Mouse (Mus musculus) neural tube, embryonic 14.5 days (tissue): ENCODE results near the gene Fance. TPM values are rescaled to one million over a fixed set of nuclear protein-coding genes. Genes with fewer than 3 reads are reported as not detected.

Experiments used
- ATAC-seq: fragments of 200-750 bp; cut with Nextera tagmentation; 2 replicates; pipeline ENCODE4 v1.8.0; 2017; ENCODE audit warnings: low read depth, mild to moderate bottlenecking, moderate TSS enrichment, moderate library complexity
- H3K27ac ChIP-seq: fragments of 300-500 bp; sonication (generic); 2 replicates; pipeline ENCODE4 v1.5.1; 2014; ENCODE audit warnings: low read depth, mild to moderate bottlenecking, control low read depth, low read length, moderate library complexity, mixed read lengths
- H3K27me3 ChIP-seq: fragments of 300-500 bp; sonication (generic); 2 replicates; pipeline ENCODE4 v1.6.1; 2014; ENCODE audit warnings: low read length; ENCODE audit not compliant: control insufficient read depth, insufficient read depth
- H3K36me3 ChIP-seq: fragments of 300-500 bp; sonication (generic); 2 replicates; pipeline ENCODE4 v1.6.1; 2014; ENCODE audit warnings: low read length, mixed read lengths; ENCODE audit not compliant: control insufficient read depth, insufficient read depth
- H3K4me1 ChIP-seq: fragments of 300-500 bp; sonication (generic); 2 replicates; pipeline ENCODE4 v1.6.1; 2014; ENCODE audit warnings: low read length; ENCODE audit not compliant: control insufficient read depth, insufficient read depth
- H3K4me2 ChIP-seq: fragments of 300-500 bp; sonication (generic); 2 replicates; pipeline ENCODE4 v1.6.1; 2014; ENCODE audit warnings: mild to moderate bottlenecking, low read depth, low read length, control low read depth
- H3K4me3 ChIP-seq: fragments of 300-500 bp; sonication (generic); 2 replicates; pipeline ENCODE4 v1.5.1; 2014; ENCODE audit warnings: low read depth, low read length, control low read depth, mixed read lengths
- H3K9ac ChIP-seq: fragments of 300-500 bp; sonication (generic); replicated peaks from 2 replicates; pipeline ENCODE4 v1.6.1; 2014; ENCODE audit warnings: low read depth, mild to moderate bottlenecking, control low read depth, low read length, mixed read lengths
- H3K9me3 ChIP-seq: fragments of 300-500 bp; sonication (generic); 2 replicates; pipeline ENCODE4 v1.6.1; 2016; ENCODE audit warnings: low read length; ENCODE audit not compliant: control insufficient read depth
- WGBS: fragments of 180-500 bp; shearing (Covaris S2); extraction: QIAGEN DNeasy Blood & Tissue Kit; methylation state at CpG from one replicate; pipeline ENCODE4 v1.1.7; 2014; 5-methylcytosine and 5-hydroxymethylcytosine counted together
- polyA plus RNA-seq: library from polyadenylated mRNA; unstranded; fragments of >200 nt; fragmentation: Nextera tagmentation; extraction: Ambion mirVana; gene quantifications from 2 replicates; pipeline ENCODE4 v1.2.1, GENCODE M21; 2014

Gene Fance
- polyA plus RNA-seq, 1 experiment from 2014 or later = 23.5 TPM

- no peak for ATAC-seq
- Histone ChIP-seq H3K27ac (no peak overlapping the region), H3K4me1 (peaks cover 7% of the 10 kb centered on the region; the same call in 1 of the 2 replicates), H3K9ac (no peak overlapping the region), H3K36me3 (no peaks in the 10 kb centered on the region), H3K4me2 (no peak overlapping the region), H3K4me3 (no peak overlapping the region), H3K27me3 (no peaks in the 10 kb centered on the region), H3K9me3 (no peaks in the 10 kb centered on the region)
- 63% methylated on average over 8 of the region's 8 CpGs for WGBS
These were observed 25.7 kb upstream of the Fance start for GRCm38 (mm10) chr17:28287578-28287977.

GRCm38 (mm10) chr17:28287980-28288379 is 25.3 kb upstream of the Fance start:
- H3K36me3 ChIP-seq = no peaks in the 10 kb centered on the region
- H3K27ac ChIP-seq = no peak overlapping the region
- 71% methylated on average over 5 of the region's 5 CpGs for WGBS
- H3K4me3 ChIP-seq = no peak overlapping the region
- no peak overlapping the region for H3K4me2 ChIP-seq
- no peaks in the 10 kb centered on the region for H3K9me3 ChIP-seq
- no peaks in the 10 kb centered on the region for H3K27me3 ChIP-seq
- no peak overlapping the region for H3K9ac ChIP-seq
- peaks cover 7% of the 10 kb centered on the region; the same call in 1 of the 2 replicates for H3K4me1 ChIP-seq
- no peak for ATAC-seq

- Histone ChIP-seq H3K4me1 (peaks cover 13% of the 10 kb centered on the region; the same call in 1 of the 2 replicates), H3K4me3 (no peak overlapping the region), H3K4me2 (no peak overlapping the region), H3K9me3 (no peaks in the 10 kb centered on the region), H3K36me3 (no peaks in the 10 kb centered on the region), H3K27me3 (no peaks in the 10 kb centered on the region), H3K9ac (no peak overlapping the region), H3K27ac (no peak overlapping the region)
- WGBS = 82% methylated on average over 3 of the region's 3 CpGs
- ATAC-seq = no peak
These were observed 23.1 kb upstream of the Fance start for GRCm38 (mm10) chr17:28290262-28290661.

- Histone ChIP-seq H3K27me3 (no peaks in the 10 kb centered on the region), H3K9me3 (no peaks in the 10 kb centered on the region), H3K36me3 (no peaks in the 10 kb centered on the region), H3K4me3 (no peak overlapping the region), H3K27ac (no peak overlapping the region), H3K4me1 (peaks cover 10% of the 10 kb centered on the region; the same call in 1 of the 2 replicates), H3K4me2 (no peak overlapping the region), H3K9ac (no peak overlapping the region)
- no peak for ATAC-seq
- 81% methylated on average over 11 of the region's 11 CpGs for WGBS
These were observed 22.6 kb upstream of the Fance start for GRCm38 (mm10) chr17:28290671-28291070.

GRCm38 (mm10) chr17:28291346-28291745 is 22.0 kb upstream of the Fance start:
- no peaks in the 10 kb centered on the region for H3K27me3 ChIP-seq
- H3K4me2 ChIP-seq = no peak overlapping the region
- no peak for ATAC-seq
- H3K27ac ChIP-seq = no peak overlapping the region
- H3K4me1 ChIP-seq = 0 out of 2 replicates have a peak, but pooled peaks cover 6% of the 10 kb centered on the region
- H3K36me3 ChIP-seq = no peaks in the 10 kb centered on the region
- WGBS = 92% methylated on average over 7 of the region's 7 CpGs
- H3K4me3 ChIP-seq = no peak overlapping the region
- no peaks in the 10 kb centered on the region for H3K9me3 ChIP-seq
- H3K9ac ChIP-seq = no peak overlapping the region

GRCm38 (mm10) chr17:28293716-28294115 is 19.6 kb upstream of the Fance start:
- H3K9me3 ChIP-seq = no peaks in the 10 kb centered on the region
- no peak overlapping the region for H3K9ac ChIP-seq
- no peak overlapping the region for H3K4me3 ChIP-seq
- H3K4me1 ChIP-seq = 0 out of 2 replicates have a peak, but pooled peaks cover 6% of the 10 kb centered on the region
- H3K4me2 ChIP-seq = no peak overlapping the region
- no peaks in the 10 kb centered on the region for H3K27me3 ChIP-seq
- no peaks in the 10 kb centered on the region for H3K36me3 ChIP-seq
- no peak for ATAC-seq
- no peak overlapping the region for H3K27ac ChIP-seq
- 80% methylated on average over 4 of the region's 4 CpGs for WGBS

GRCm38 (mm10) chr17:28294449-28295333 is 18.6 kb upstream of the Fance start:
- 57% methylated on average over 17 of the region's 17 CpGs for WGBS
- H3K36me3 ChIP-seq = no peaks in the 10 kb centered on the region
- no peak overlapping the region for H3K4me2 ChIP-seq
- H3K4me3 ChIP-seq = no peak overlapping the region
- H3K9ac ChIP-seq = peak overlapping the region; percentile 25; the same call in 1 of the 2 replicates
- no peaks in the 10 kb centered on the region for H3K9me3 ChIP-seq
- H3K27me3 ChIP-seq = no peaks in the 10 kb centered on the region
- peak overlapping the region; percentile 49 for H3K27ac ChIP-seq
- 0 out of 2 replicates have a peak, but pooled peaks cover 6% of the 10 kb centered on the region for H3K4me1 ChIP-seq
- ATAC-seq = peak; percentile 54; the same call in 1 of the 2 replicates

GRCm38 (mm10) chr17:28298888-28299287 is 14.4 kb upstream of the Fance start:
- Histone ChIP-seq H3K9me3 (no peaks in the 10 kb centered on the region), H3K4me3 (no peak overlapping the region), H3K36me3 (no peaks in the 10 kb centered on the region), H3K4me2 (no peak overlapping the region), H3K27me3 (no peaks in the 10 kb centered on the region), H3K4me1 (0 out of 2 replicates have a peak, but pooled peaks cover 6% of the 10 kb centered on the region), H3K9ac (no peak overlapping the region), H3K27ac (no peak overlapping the region)
- ATAC-seq = no peak
- 94% methylated on average over 17 of the region's 17 CpGs for WGBS

- no peak overlapping the region for H3K4me2 ChIP-seq
- ATAC-seq = no peak
- no peak overlapping the region for H3K27ac ChIP-seq
- H3K27me3 ChIP-seq = no peaks in the 10 kb centered on the region
- no peak overlapping the region for H3K9ac ChIP-seq
- H3K36me3 ChIP-seq = no peaks in the 10 kb centered on the region
- H3K4me1 ChIP-seq = 0 out of 2 replicates have a peak, but pooled peaks cover 4% of the 10 kb centered on the region
- no peak overlapping the region for H3K4me3 ChIP-seq
- 62% methylated on average over 11 of the region's 11 CpGs for WGBS
- no peaks in the 10 kb centered on the region for H3K9me3 ChIP-seq
These were observed 13.5 kb upstream of the Fance start for GRCm38 (mm10) chr17:28299669-28300320.
